Mouse (Mus musculus) hindbrain, embryonic 12.5 days (tissue): Measurements from ENCODE around the gene Wdr95. TPM values are rescaled to one million over a fixed set of nuclear protein-coding genes. Genes with fewer than 3 reads are reported as not detected.
"Not testable (repeated sequence)": the region's sequence is repeated elsewhere in the genome, so short reads cannot be mapped to it uniquely, and the experiment has no call there.

ENCODE experiments used
- ATAC-seq: fragments of 200-750 bp; cut with Nextera tagmentation; 2 replicates; pipeline ENCODE4 v1.8.0; 2017; ENCODE audit warnings: moderate TSS enrichment; ENCODE audit not compliant: low FRiP score
- H3K27ac ChIP-seq: fragments of 300-500 bp; sonication (generic); 2 replicates; pipeline ENCODE4 v1.5.1; 2016; ENCODE audit warnings: mild to moderate bottlenecking
- H3K27me3 ChIP-seq: fragments of 300-500 bp; sonication (generic); 2 replicates; pipeline ENCODE4 v1.6.1; 2016; ENCODE audit warnings: mild to moderate bottlenecking
- H3K36me3 ChIP-seq: fragments of 300-500 bp; sonication (generic); 2 replicates; pipeline ENCODE4 v1.6.1; 2016; ENCODE audit warnings: mild to moderate bottlenecking
- H3K4me1 ChIP-seq: fragments of 300-500 bp; sonication (generic); 2 replicates; pipeline ENCODE4 v1.6.1; 2016
- H3K4me2 ChIP-seq: fragments of 300-500 bp; sonication (generic); replicated peaks from 2 replicates; pipeline ENCODE4 v1.6.1; 2016; ENCODE audit warnings: mild to moderate bottlenecking
- H3K4me3 ChIP-seq: fragments of 300-500 bp; sonication (generic); 2 replicates; pipeline ENCODE4 v1.5.1; 2016; ENCODE audit warnings: mild to moderate bottlenecking
- H3K9ac ChIP-seq: fragments of 300-500 bp; sonication (generic); 2 replicates; pipeline ENCODE4 v1.6.1; 2016; ENCODE audit warnings: mild to moderate bottlenecking, moderate library complexity
- H3K9me3 ChIP-seq: fragments of 300-500 bp; sonication (generic); replicated peaks from 2 replicates; pipeline ENCODE4 v1.6.1; 2016; ENCODE audit warnings: mild to moderate bottlenecking
- WGBS: fragments of 180-500 bp; shearing (Covaris S2); methylation state at CpG from one replicate; pipeline ENCODE4 v1.1.7; 2016; 5-methylcytosine and 5-hydroxymethylcytosine counted together
- polyA plus RNA-seq: library from polyadenylated mRNA; unstranded; fragments of >200 nt; fragmentation: Nextera tagmentation; extraction: Ambion mirVana; gene quantifications from 2 replicates; pipeline ENCODE4 v1.2.1, GENCODE M21; 2016

Gene Wdr95
- polyA plus RNA-seq, 1 experiment from 2014 or later, result not detected

- peak overlapping the region; percentile 82 for H3K27ac ChIP-seq
- H3K27me3 ChIP-seq, result peaks cover 8% of the 10 kb centered on the region; the same call in 1 of the 2 replicates
- peak overlapping the region; percentile 31 for H3K4me2 ChIP-seq
- H3K4me3 ChIP-seq, result no peak overlapping the region
- peak overlapping the region; percentile 27 for H3K9ac ChIP-seq
- WGBS, result 25% methylated on average over 16 of the region's 16 CpGs
- H3K9me3 ChIP-seq, result no peaks in the 10 kb centered on the region
- H3K4me1 ChIP-seq, result peaks cover 52% of the 10 kb centered on the region
- peak; percentile 52 for ATAC-seq
- no peaks in the 10 kb centered on the region for H3K36me3 ChIP-seq
These were observed 4.1 kb upstream of the Wdr95 start for GRCm38 (mm10) chr5:149524242-149524858.

GRCm38 (mm10) chr5:149525055-149525785, 3.3 kb upstream of the Wdr95 start:
- Histone ChIP-seq H3K27me3 (peaks cover 8% of the 10 kb centered on the region; the same call in 1 of the 2 replicates), H3K9me3 (no peaks in the 10 kb centered on the region), H3K4me2 (peak overlapping the region; percentile 31), H3K9ac (no peak overlapping the region; the same call in 1 of the 2 replicates), H3K4me3 (no peak overlapping the region), H3K36me3 (no peaks in the 10 kb centered on the region), H3K27ac (0 out of 2 replicates have a peak overlapping the region, but pooled peaks have one; percentile 17), H3K4me1 (peaks cover 57% of the 10 kb centered on the region)
- 46% methylated on average over 6 of the region's 6 CpGs for WGBS
- ATAC-seq, result no peak

- H3K36me3 ChIP-seq, result no peaks in the 10 kb centered on the region
- peaks cover 8% of the 10 kb centered on the region; the same call in 1 of the 2 replicates for H3K27me3 ChIP-seq
- WGBS, result 48% methylated on average over 10 of the region's 10 CpGs
- H3K9me3 ChIP-seq, result no peaks in the 10 kb centered on the region
- ATAC-seq, result no peak
- no peak overlapping the region for H3K4me2 ChIP-seq
- H3K9ac ChIP-seq, result no peak overlapping the region
- peaks cover 54% of the 10 kb centered on the region for H3K4me1 ChIP-seq
- no peak overlapping the region for H3K4me3 ChIP-seq
- peak overlapping the region; percentile 53; the same call in 1 of the 2 replicates for H3K27ac ChIP-seq
These were observed 2.0 kb upstream of the Wdr95 start for GRCm38 (mm10) chr5:149526467-149526951.

- H3K27me3 ChIP-seq, ATAC-seq, H3K9ac ChIP-seq, H3K36me3 ChIP-seq, H3K4me3 ChIP-seq, H3K9me3 ChIP-seq, H3K4me2 ChIP-seq, H3K27ac ChIP-seq: not testable (repeated sequence)
- peaks cover 54% of the 10 kb centered on the region for H3K4me1 ChIP-seq
- 72% methylated on average over 4 of the region's 4 CpGs for WGBS
These were observed 1.2 kb upstream of the Wdr95 start for GRCm38 (mm10) chr5:149527292-149527691.

- peaks cover 20% of the 10 kb centered on the region for H3K4me1 ChIP-seq
- H3K27ac ChIP-seq, result no peak overlapping the region
- H3K27me3 ChIP-seq, result no peaks in the 10 kb centered on the region
- H3K9me3 ChIP-seq, result no peaks in the 10 kb centered on the region
- no peak for ATAC-seq
- no peak overlapping the region for H3K9ac ChIP-seq
- H3K4me2 ChIP-seq, result no peak overlapping the region
- H3K4me3 ChIP-seq, result no peak overlapping the region
- H3K36me3 ChIP-seq, result no peaks in the 10 kb centered on the region
- WGBS, result 93% methylated on average over 2 of the region's 2 CpGs
These were observed 5.4 kb downstream of the Wdr95 start for GRCm38 (mm10) chr5:149533847-149534246.

GRCm38 (mm10) chr5:149536005-149536404, 7.5 kb downstream of the Wdr95 start:
- H3K36me3 ChIP-seq, result no peaks in the 10 kb centered on the region
- H3K9ac ChIP-seq, result no peak overlapping the region
- peaks cover 11% of the 10 kb centered on the region for H3K4me1 ChIP-seq
- no peaks in the 10 kb centered on the region for H3K9me3 ChIP-seq
- H3K27ac ChIP-seq, result no peak overlapping the region
- WGBS, result 74% methylated on average over 9 of the region's 9 CpGs
- H3K4me3 ChIP-seq, result no peak overlapping the region
- H3K27me3 ChIP-seq, result no peaks in the 10 kb centered on the region
- H3K4me2 ChIP-seq, result no peak overlapping the region
- no peak for ATAC-seq

GRCm38 (mm10) chr5:149537796-149538511, 9.5 kb downstream of the Wdr95 start:
- Histone ChIP-seq H3K4me2 (peak overlapping the region; percentile 22; the same call in 1 of the 2 replicates), H3K9ac (no peak overlapping the region), H3K9me3 (no peaks in the 10 kb centered on the region), H3K27ac (no peak overlapping the region; the same call in 1 of the 2 replicates), H3K27me3 (no peaks in the 10 kb centered on the region), H3K4me1 (peaks cover 11% of the 10 kb centered on the region), H3K4me3 (no peak overlapping the region), H3K36me3 (no peaks in the 10 kb centered on the region)
- 42% methylated on average over 16 of the region's 16 CpGs for WGBS
- ATAC-seq, result peak; percentile 38; the same call in 1 of the 2 replicates

GRCm38 (mm10) chr5:149538531-149538930, 10.1 kb downstream of the Wdr95 start:
- H3K27me3 ChIP-seq, result no peaks in the 10 kb centered on the region
- ATAC-seq, result no peak
- peaks cover 11% of the 10 kb centered on the region for H3K4me1 ChIP-seq
- H3K27ac ChIP-seq, result no peak overlapping the region
- WGBS, result 75% methylated on average over 8 of the region's 8 CpGs
- H3K9ac ChIP-seq, result no peak overlapping the region
- H3K36me3 ChIP-seq, result no peaks in the 10 kb centered on the region
- no peak overlapping the region for H3K4me2 ChIP-seq
- no peak overlapping the region for H3K4me3 ChIP-seq
- no peaks in the 10 kb centered on the region for H3K9me3 ChIP-seq

GRCm38 (mm10) chr5:149539051-149539450, 10.6 kb downstream of the Wdr95 start:
- Histone ChIP-seq H3K4me2 (no peak overlapping the region), H3K36me3 (no peaks in the 10 kb centered on the region), H3K27ac (no peak overlapping the region), H3K27me3 (no peaks in the 10 kb centered on the region), H3K4me3 (no peak overlapping the region), H3K9ac (no peak overlapping the region), H3K4me1 (peaks cover 11% of the 10 kb centered on the region), H3K9me3 (no peaks in the 10 kb centered on the region)
- 82% methylated on average over 4 of the region's 4 CpGs for WGBS
- ATAC-seq, result no peak

- Histone ChIP-seq H3K4me2 (no peak overlapping the region), H3K27ac (no peak overlapping the region), H3K36me3 (no peaks in the 10 kb centered on the region), H3K4me1 (no peaks in the 10 kb centered on the region), H3K9ac (no peak overlapping the region), H3K9me3 (0 out of 2 replicates have a peak, but pooled peaks cover 8% of the 10 kb centered on the region), H3K27me3 (no peaks in the 10 kb centered on the region), H3K4me3 (no peak overlapping the region)
- no peak for ATAC-seq
- WGBS, result 68% methylated on average over 6 of the region's 10 CpGs
These were observed 22.7 kb downstream of the Wdr95 start for GRCm38 (mm10) chr5:149551179-149551578.

GRCm38 (mm10) chr5:149552742-149553141, 24.3 kb downstream of the Wdr95 start:
- 42% methylated on average over 9 of the region's 9 CpGs for WGBS
- H3K4me3 ChIP-seq, result no peak overlapping the region

GRCm38 (mm10) chr5:149553373-149553772, 24.9 kb downstream of the Wdr95 start:
- 92% methylated on average over 11 of the region's 11 CpGs for WGBS
- Histone ChIP-seq H3K9ac (no peak overlapping the region), H3K4me3 (no peak overlapping the region)

More at GRCm38 (mm10) chr5:149552742-149553141, 24.3 kb downstream of the Wdr95 start:
- Histone ChIP-seq H3K4me1 (no peaks in the 10 kb centered on the region), H3K36me3 (no peaks in the 10 kb centered on the region), H3K9me3 (0 out of 2 replicates have a peak, but pooled peaks cover 8% of the 10 kb centered on the region), H3K27ac (no peak overlapping the region), H3K4me2 (no peak overlapping the region), H3K9ac (no peak overlapping the region), H3K27me3 (no peaks in the 10 kb centered on the region)
- ATAC-seq, result no peak

More at GRCm38 (mm10) chr5:149553373-149553772, 24.9 kb downstream of the Wdr95 start:
- no peaks in the 10 kb centered on the region for H3K36me3 ChIP-seq
- no peaks in the 10 kb centered on the region for H3K4me1 ChIP-seq
- no peaks in the 10 kb centered on the region for H3K27me3 ChIP-seq
- H3K27ac ChIP-seq, result no peak overlapping the region
- 0 out of 2 replicates have a peak, but pooled peaks cover 3% of the 10 kb centered on the region for H3K9me3 ChIP-seq
- H3K4me2 ChIP-seq, result no peak overlapping the region
- no peak for ATAC-seq
